Mouse (Mus musculus): Measurements from ENCODE around the gene Arnt. TPM values are rescaled to one million over a fixed set of nuclear protein-coding genes. Genes with fewer than 3 reads are reported as not detected.
"Not testable (repeated sequence)": the region's sequence is repeated elsewhere in the genome, so short reads cannot be mapped to it uniquely, and the experiment has no call there.

The Arnt gene
- 52.6 and 52.8 TPM in 2 replicates for polyA plus RNA-seq (2015; fragmentation: Nextera tagmentation; extraction: Ambion mirVana)

GRCm38 (mm10) chr3:95434136-95434982, at the start of gene Arnt:
Arnt (plus strand) TSS chr3:95434388.
- H3K4me2 ChIP-seq (ENCODE audit: low read depth, low read length) = peak within 1 kb of the TSS; percentile 87
- H3K4me1 ChIP-seq (replicated peaks; ENCODE audit: control insufficient read depth, insufficient read depth, low read length) = no peaks in the 10 kb centered on the region
- H3K9ac ChIP-seq (ENCODE audit: low read length) = peak within 1 kb of the TSS; percentile 90
- peak; percentile 100 for ATAC-seq (ENCODE audit: low read depth)
- peaks cover 13% of the 10 kb centered on the region for H3K36me3 ChIP-seq (ENCODE audit: control insufficient read depth, insufficient read depth, low read length)
- peak within 1 kb of the TSS; percentile 91 for H3K27ac ChIP-seq (ENCODE audit: low read length)
- H3K4me3 ChIP-seq (ENCODE audit: low read length) = peak within 1 kb of the TSS; percentile 90
- H3K9me3 ChIP-seq (ENCODE audit: control insufficient read depth, low read length) = no peaks in the 10 kb centered on the region
- under 1% methylated on average over 47 of the region's 47 CpGs for WGBS
- H3K27me3 ChIP-seq (ENCODE audit: control insufficient read depth, insufficient read depth, low read depth, low read length) = no peaks in the 10 kb centered on the region

DNA sequence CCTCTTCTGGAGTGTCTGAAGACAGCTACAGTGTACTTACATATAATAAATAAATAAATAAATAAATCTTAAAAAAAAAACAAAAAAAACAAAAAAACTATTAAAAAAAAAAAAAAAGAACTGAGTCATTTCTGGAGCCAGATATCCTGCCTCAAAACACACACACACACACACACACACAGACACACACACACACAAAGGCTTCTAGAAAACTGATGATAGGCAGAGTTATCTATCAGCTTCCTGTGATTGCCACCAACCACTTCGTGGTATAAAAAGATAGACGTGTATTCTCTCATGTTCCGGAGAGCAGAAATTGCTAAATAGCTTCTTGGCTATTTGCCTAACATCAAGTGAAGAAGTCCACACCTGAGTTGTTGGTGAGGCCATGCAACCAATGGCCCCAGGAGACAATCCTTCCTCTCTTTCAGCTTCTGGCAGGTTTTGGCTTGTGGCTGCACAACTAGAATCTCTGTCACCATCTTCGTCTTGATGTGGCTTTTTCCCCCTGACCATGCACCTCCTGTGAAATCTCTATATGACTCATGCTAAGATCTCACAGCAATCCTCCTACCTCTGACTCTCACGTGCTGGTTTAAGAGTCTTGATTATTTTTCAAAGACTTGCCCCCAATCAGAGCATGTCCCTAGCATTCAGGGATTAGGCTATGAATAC, 48.6 kb upstream of the Arnt start:
- no peaks in the 10 kb centered on the region for H3K4me1 ChIP-seq (replicated peaks; ENCODE audit: control insufficient read depth, insufficient read depth, low read length)
- no peak overlapping the region for H3K4me3 ChIP-seq (ENCODE audit: low read length)
- no peaks in the 10 kb centered on the region for H3K36me3 ChIP-seq (ENCODE audit: control insufficient read depth, insufficient read depth, low read length)
- no peak overlapping the region for H3K4me2 ChIP-seq (ENCODE audit: low read depth, low read length)
- H3K9me3 ChIP-seq (ENCODE audit: control insufficient read depth, low read length) = no peaks in the 10 kb centered on the region
- 77% methylated on average over 5 of the region's 5 CpGs for WGBS
- no peak overlapping the region for H3K9ac ChIP-seq (ENCODE audit: low read length)
- ATAC-seq (ENCODE audit: low read depth) = no peak
- H3K27ac ChIP-seq (ENCODE audit: low read length) = no peak overlapping the region
- H3K27me3 ChIP-seq (ENCODE audit: control insufficient read depth, insufficient read depth, low read depth, low read length) = no peaks in the 10 kb centered on the region

- no peak for ATAC-seq (ENCODE audit: low read depth)
- 0 out of 2 replicates have a peak, but pooled peaks cover 4% of the 10 kb centered on the region for H3K9me3 ChIP-seq (ENCODE audit: control insufficient read depth, low read length)
- H3K4me3 ChIP-seq (ENCODE audit: low read length) = no peak overlapping the region
- H3K36me3 ChIP-seq (ENCODE audit: control insufficient read depth, insufficient read depth, low read length) = no peaks in the 10 kb centered on the region
- no peak overlapping the region for H3K27ac ChIP-seq (ENCODE audit: low read length)
- H3K4me1 ChIP-seq (replicated peaks; ENCODE audit: control insufficient read depth, insufficient read depth, low read length) = no peaks in the 10 kb centered on the region
- no peak overlapping the region for H3K4me2 ChIP-seq (ENCODE audit: low read depth, low read length)
- 84% methylated on average over 4 of the region's 4 CpGs for WGBS
- H3K27me3 ChIP-seq (ENCODE audit: control insufficient read depth, insufficient read depth, low read depth, low read length) = no peaks in the 10 kb centered on the region
- no peak overlapping the region for H3K9ac ChIP-seq (ENCODE audit: low read length)
Observed at GRCm38 (mm10) chr3:95394385-95394784, 39.8 kb upstream of the Arnt start.

DNA sequence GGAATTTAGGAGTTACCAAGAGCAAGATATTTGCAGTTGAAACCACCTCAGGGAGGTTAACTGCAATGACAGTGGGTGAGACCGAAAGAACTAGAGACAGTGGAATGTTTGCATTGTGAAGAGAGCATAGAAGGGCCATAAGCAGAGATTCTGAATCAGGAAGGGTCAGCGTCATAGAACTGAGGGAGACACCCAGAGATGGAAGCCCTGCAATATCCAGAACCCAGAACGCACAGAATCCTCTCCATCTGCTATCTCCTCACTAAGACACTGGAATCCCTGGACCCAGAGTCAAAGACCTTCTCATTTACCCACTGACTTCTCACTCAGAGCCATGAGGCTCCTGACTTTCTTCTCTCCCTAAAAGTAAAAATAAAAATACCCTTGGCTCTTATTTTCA, 31.4 kb upstream of the Arnt start, which contains the start of gene 4930558C23Rik:
TSS of gene 4930558C23Rik (minus strand) at position 101 of the 400 bp plus-strand sequence.
- no peaks in the 10 kb centered on the region for H3K27me3 ChIP-seq (ENCODE audit: control insufficient read depth, insufficient read depth, low read depth, low read length)
- no peaks in the 10 kb centered on the region for H3K9me3 ChIP-seq (ENCODE audit: control insufficient read depth, low read length)
- WGBS = 81% methylated on average over 3 of the region's 3 CpGs
- no peak within 1 kb of the TSS for H3K4me2 ChIP-seq (ENCODE audit: low read depth, low read length)
- H3K9ac ChIP-seq (ENCODE audit: low read length) = no peak within 1 kb of the TSS
- no peak for ATAC-seq (ENCODE audit: low read depth)
- no peak within 1 kb of the TSS for H3K27ac ChIP-seq (ENCODE audit: low read length)
- no peaks in the 10 kb centered on the region for H3K36me3 ChIP-seq (ENCODE audit: control insufficient read depth, insufficient read depth, low read length)
- H3K4me3 ChIP-seq (ENCODE audit: low read length) = no peak within 1 kb of the TSS
- H3K4me1 ChIP-seq (replicated peaks; ENCODE audit: control insufficient read depth, insufficient read depth, low read length) = no peaks in the 10 kb centered on the region

- Histone ChIP-seq H3K9ac (ENCODE audit: low read length) (no peak overlapping the region), H3K27ac (ENCODE audit: low read length) (no peak overlapping the region), H3K4me3 (ENCODE audit: low read length) (no peak overlapping the region), H3K4me1 (replicated peaks; ENCODE audit: control insufficient read depth, insufficient read depth, low read length) (no peaks in the 10 kb centered on the region), H3K36me3 (ENCODE audit: control insufficient read depth, insufficient read depth, low read length) (no peaks in the 10 kb centered on the region), H3K4me2 (ENCODE audit: low read depth, low read length) (no peak overlapping the region), H3K27me3 (ENCODE audit: control insufficient read depth, insufficient read depth, low read depth, low read length) (no peaks in the 10 kb centered on the region), H3K9me3 (ENCODE audit: control insufficient read depth, low read length) (no peaks in the 10 kb centered on the region)
- ATAC-seq (ENCODE audit: low read depth) = no peak
- 60% methylated on average over 1 of the region's 1 CpGs for WGBS
Observed at GRCm38 (mm10) chr3:95407728-95408127, 26.5 kb upstream of the Arnt start.

DNA sequence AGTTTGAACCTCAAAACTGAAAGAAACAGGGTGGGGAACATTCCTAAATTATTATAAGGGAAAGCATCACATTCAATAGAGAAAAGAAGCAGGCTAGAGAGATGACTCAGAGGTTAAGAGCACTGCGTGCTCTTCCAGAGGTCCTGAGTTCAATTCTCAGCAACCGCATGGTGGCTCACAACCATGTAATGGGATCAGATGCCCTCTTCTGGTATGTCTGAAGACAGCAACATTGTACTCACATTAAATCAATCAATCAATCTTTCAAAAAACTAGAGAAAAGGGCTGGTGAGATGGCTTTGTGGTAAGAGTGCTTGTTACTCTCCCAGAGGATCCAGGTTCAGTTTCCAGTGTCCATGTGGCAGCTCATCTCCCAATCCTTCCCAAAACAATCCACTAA, 25.3 kb upstream of the Arnt start:
- no peak for ATAC-seq (ENCODE audit: low read depth)
- Histone ChIP-seq H3K9ac (ENCODE audit: low read length) (no peak overlapping the region), H3K27me3 (ENCODE audit: control insufficient read depth, insufficient read depth, low read depth, low read length) (no peaks in the 10 kb centered on the region), H3K4me1 (replicated peaks; ENCODE audit: control insufficient read depth, insufficient read depth, low read length) (no peaks in the 10 kb centered on the region), H3K36me3 (ENCODE audit: control insufficient read depth, insufficient read depth, low read length) (no peaks in the 10 kb centered on the region), H3K4me3 (ENCODE audit: low read length) (no peak overlapping the region), H3K27ac (ENCODE audit: low read length) (no peak overlapping the region), H3K4me2 (ENCODE audit: low read depth, low read length) (no peak overlapping the region), H3K9me3 (ENCODE audit: control insufficient read depth, low read length) (no peaks in the 10 kb centered on the region)
- WGBS = 94% methylated on average over 2 of the region's 2 CpGs

DNA sequence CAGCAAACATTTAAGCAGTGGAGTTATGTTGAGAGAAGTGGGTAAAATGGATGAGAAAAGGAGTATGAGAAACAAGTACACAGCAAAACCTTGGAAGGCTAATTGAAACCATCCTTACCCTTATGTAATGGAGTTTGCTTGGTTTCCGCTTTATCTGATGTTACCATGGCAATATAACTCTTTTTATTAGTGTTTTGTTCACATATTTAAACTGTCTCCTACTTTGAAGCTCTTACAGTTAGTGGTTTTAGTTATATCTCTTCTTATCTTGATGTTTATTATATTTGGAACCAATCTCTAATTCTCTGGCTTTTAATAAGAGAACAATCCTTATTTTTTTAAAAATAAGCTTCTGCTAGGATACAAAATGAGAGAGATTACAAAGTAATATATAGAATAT, 21.9 kb upstream of the Arnt start:
- Histone ChIP-seq H3K4me3 (ENCODE audit: low read length) (no peak overlapping the region), H3K4me1 (replicated peaks; ENCODE audit: control insufficient read depth, insufficient read depth, low read length) (no peaks in the 10 kb centered on the region), H3K36me3 (ENCODE audit: control insufficient read depth, insufficient read depth, low read length) (no peaks in the 10 kb centered on the region), H3K4me2 (ENCODE audit: low read depth, low read length) (no peak overlapping the region), H3K9ac (ENCODE audit: low read length) (no peak overlapping the region), H3K27me3 (ENCODE audit: control insufficient read depth, insufficient read depth, low read depth, low read length) (no peaks in the 10 kb centered on the region), H3K27ac (ENCODE audit: low read length) (no peak overlapping the region), H3K9me3 (ENCODE audit: control insufficient read depth, low read length) (no peaks in the 10 kb centered on the region; the same call in 1 of the 2 replicates)
- WGBS = 56% methylated on average over 1 of the region's 1 CpGs
- no peak for ATAC-seq (ENCODE audit: low read depth)

DNA sequence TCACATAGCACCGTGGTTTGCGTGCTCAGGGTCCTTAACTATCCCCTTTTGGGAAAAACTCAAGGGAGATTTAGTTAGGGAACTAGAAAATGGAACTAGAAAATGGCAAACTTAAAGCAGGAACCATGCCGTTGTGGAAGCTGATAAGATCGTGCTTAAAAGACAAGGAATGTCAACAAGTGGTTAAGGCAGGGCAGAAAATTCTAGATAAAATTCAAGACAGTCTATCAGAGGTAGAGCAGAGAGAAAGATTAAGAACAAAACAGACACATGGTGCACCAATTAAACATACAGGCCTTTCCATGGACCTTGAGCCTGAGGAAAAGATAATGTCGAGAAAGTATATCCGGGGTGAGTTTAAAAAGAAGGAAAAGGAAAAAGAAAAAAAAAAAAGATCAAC, 16.3 kb upstream of the Arnt start:
- ATAC-seq (ENCODE audit: low read depth) = no peak
- no peak overlapping the region for H3K9ac ChIP-seq (ENCODE audit: low read length)
- no peak overlapping the region for H3K27ac ChIP-seq (ENCODE audit: low read length)
- H3K27me3 ChIP-seq (ENCODE audit: control insufficient read depth, insufficient read depth, low read depth, low read length) = no peaks in the 10 kb centered on the region
- H3K4me1 ChIP-seq (replicated peaks; ENCODE audit: control insufficient read depth, insufficient read depth, low read length) = no peaks in the 10 kb centered on the region
- H3K9me3 ChIP-seq (ENCODE audit: control insufficient read depth, low read length) = peaks cover 12% of the 10 kb centered on the region; the same call in 1 of the 2 replicates
- no peak overlapping the region for H3K4me3 ChIP-seq (ENCODE audit: low read length)
- 79% methylated on average over 6 of the region's 6 CpGs for WGBS
- H3K4me2 ChIP-seq (ENCODE audit: low read depth, low read length) = no peak overlapping the region
- no peaks in the 10 kb centered on the region for H3K36me3 ChIP-seq (ENCODE audit: control insufficient read depth, insufficient read depth, low read length)

DNA sequence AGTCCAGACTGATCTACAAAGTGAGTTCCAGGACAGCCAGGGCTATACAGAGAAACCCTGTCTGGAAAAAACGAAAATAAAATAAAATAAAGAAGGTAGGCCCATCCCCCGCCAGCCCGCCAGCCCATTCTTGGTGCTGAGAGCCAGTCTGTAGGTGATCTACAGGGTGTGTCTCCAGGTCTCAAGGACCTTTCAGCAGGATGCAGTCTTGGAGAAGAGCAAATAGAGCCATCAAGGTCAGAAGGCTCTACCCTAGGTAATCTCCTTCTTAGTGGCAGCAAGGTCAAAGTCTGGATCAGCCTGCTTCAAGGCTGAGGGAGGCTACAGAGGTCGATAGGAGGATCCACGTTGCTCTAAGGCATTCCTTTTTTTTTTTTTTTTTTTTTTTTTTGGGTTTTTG, 7.7 kb upstream of the Arnt start:
- not testable (repeated sequence) for ATAC-seq (ENCODE audit: low read depth); H3K27ac ChIP-seq (ENCODE audit: low read length); H3K36me3 ChIP-seq (ENCODE audit: control insufficient read depth, insufficient read depth, low read length); H3K27me3 ChIP-seq (ENCODE audit: control insufficient read depth, insufficient read depth, low read depth, low read length); H3K4me2 ChIP-seq (ENCODE audit: low read depth, low read length); H3K4me1 ChIP-seq (replicated peaks; ENCODE audit: control insufficient read depth, insufficient read depth, low read length); H3K9ac ChIP-seq (ENCODE audit: low read length); H3K9me3 ChIP-seq (ENCODE audit: control insufficient read depth, low read length); H3K4me3 ChIP-seq (ENCODE audit: low read length)
- 86% methylated on average over 5 of the region's 5 CpGs for whole genome bisulfite sequencing

All from lung, embryonic 16.5 days (tissue).